Mouse (Mus musculus) megakaryocyte, embryonic 14.5 days (primary cell): ENCODE results near the gene Gm17387.

Source experiments
- FLI1 ChIP-seq: IDR thresholded peaks from 2 replicates; pipeline ENCODE4 v1.6.1; 2012; ENCODE audit warnings: low read length, inconsistent platforms, mixed read lengths
- GATA1 ChIP-seq: IDR thresholded peaks from 3 replicates; pipeline ENCODE4 v1.6.1; 2012; ENCODE audit warnings: mixed read lengths, low read length, inconsistent platforms, borderline replicate concordance

- TF ChIP-seq FLI1 (no peak), GATA1 (no peak)
Measured at GRCm38 (mm10) chr7:141003248-141004010, 25.5 kb upstream of the Gm17387 start.
